ENCODE assay signal across 13 mouse cellular contexts in the genomic region with DNA sequence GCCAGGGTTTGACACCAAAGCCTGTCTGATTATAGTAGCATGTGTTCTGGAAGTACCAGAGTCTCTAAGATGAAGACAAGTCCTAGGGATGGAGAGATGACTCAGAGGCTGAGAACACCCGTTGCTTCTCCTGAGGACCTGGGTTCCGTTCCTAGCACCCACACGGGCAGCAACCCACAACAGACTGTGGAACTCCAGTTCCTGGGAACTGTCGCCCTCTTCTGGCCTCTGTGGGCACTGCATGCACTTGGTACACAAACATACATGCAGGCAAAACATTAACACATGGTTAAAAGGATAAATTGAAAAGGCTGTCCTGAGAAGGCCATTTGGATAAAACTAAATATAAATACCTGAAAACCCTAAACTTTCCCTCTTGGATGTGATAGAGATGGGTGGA. TPM values are rescaled to one million over a fixed set of nuclear protein-coding genes. Genes with fewer than 3 reads are reported as not detected.
DNase-seq lines count a peak whose midpoint lies in the region; ATAC-seq and TF ChIP-seq lines count a peak whose summit lies in the region.
"Had no signal": no experiment of that assay in that cellular context is flagged by ENCODE, and none has a peak within 500 bp of the region (broad histone marks: within the 10 kb centered on the region; RNA-seq: fewer than 3 reads in every experiment).

No protein-coding gene starts in this region.

- ATAC-seq in kidney, postnatal 0 days (replicated peaks; ENCODE audit: low FRiP score, low read depth), result no peak
- ATAC-seq: intestine, embryonic 15.5 days; Patski had no signal

- H3K4me1 ChIP-seq in kidney, postnatal 0 days (replicated peaks; ENCODE audit: insufficient read depth, low read length), result peaks cover 8% of the 10 kb centered on the region; the same call in 1 of the 2 replicates
- H3K4me1 ChIP-seq in cortical plate, adult 2 months (ENCODE audit: control insufficient read depth, insufficient read depth, low read length), result no peaks in the 10 kb centered on the region

- H3K4me2 ChIP-seq in kidney, postnatal 0 days (ENCODE audit: low read length), result no peak overlapping the region
- H3K4me2 ChIP-seq: heart, embryonic 15.5 days; intestine, embryonic 15.5 days; midbrain, embryonic 12.5 days had no signal

- no peaks in the 10 kb centered on the region for H3K27me3 ChIP-seq in kidney, postnatal 0 days (ENCODE audit: insufficient read depth, low read length)
- H3K27me3 ChIP-seq: heart, embryonic 15.5 days; intestine, embryonic 15.5 days; midbrain, embryonic 12.5 days; Patski had no signal

- 92% methylated on average over 4 of the region's 4 CpGs for WGBS in kidney, postnatal 0 days

- H3K36me3 ChIP-seq in kidney, postnatal 0 days (ENCODE audit: insufficient read depth, low read length), result no peaks in the 10 kb centered on the region
- H3K36me3 ChIP-seq: intestine, embryonic 15.5 days; midbrain, embryonic 12.5 days had no signal

- H3K27ac ChIP-seq in kidney, postnatal 0 days, result no peak overlapping the region
- no peak overlapping the region for H3K27ac ChIP-seq in cortical plate, adult 2 months (ENCODE audit: insufficient read depth, low read length)
- H3K27ac ChIP-seq: heart, embryonic 15.5 days; intestine, embryonic 15.5 days; midbrain, embryonic 12.5 days had no signal

- DNase-seq in kidney, postnatal 0 days (ENCODE audit: low spot score), result no peak
- no peak for DNase-seq in kidney, adult 9 months
- DNase-seq in thymus, postnatal 0 days (ENCODE audit: low spot score), result peak; percentile 26
- no peak for DNase-seq in thymus, postnatal 25 days
- no peak for DNase-seq in urinary bladder, postnatal 36 days (ENCODE audit: low spot score in 2 of 2)
- DNase-seq in c-Kit-positive CD71-positive TER-119-positive erythroid progenitor cells, embryonic 14.5 days (ENCODE audit: low spot score), result no peak
- DNase-seq: gastrocnemius, postnatal 10 days had no signal

- H3K4me3 ChIP-seq in kidney, postnatal 0 days (replicated peaks; ENCODE audit: low read depth, low read length), result no peak overlapping the region
- no peak overlapping the region for H3K4me3 ChIP-seq in cortical plate, adult 2 months (ENCODE audit: insufficient read depth, low read length)
- H3K4me3 ChIP-seq: erythroblast, embryonic 14.5 days; heart, embryonic 15.5 days; intestine, embryonic 15.5 days; midbrain, embryonic 12.5 days had no signal

- peak; percentile 57 for TF ChIP-seq CTCF in kidney, postnatal 0 days (IDR thresholded peaks at IDR 0.05; ENCODE audit: low read depth)
- 0 out of 2 replicates have a peak, but pooled peaks have one; percentile 8 for TF ChIP-seq CTCF in cortical plate, adult 2 months (IDR thresholded peaks at IDR 0.05; ENCODE audit: extremely low read depth, insufficient read depth, low read length)

- no peaks in the 10 kb centered on the region for H3K9me3 ChIP-seq in kidney, postnatal 0 days (replicated peaks; ENCODE audit: low read length)
- H3K9me3 ChIP-seq: heart, embryonic 15.5 days; intestine, embryonic 15.5 days; midbrain, embryonic 12.5 days had no signal

- no peak for TF ChIP-seq POLR2A in cortical plate, adult 2 months (IDR thresholded peaks at IDR 0.05; ENCODE audit: extremely low read depth, insufficient read depth, low read length)

- no peak overlapping the region for H3K9ac ChIP-seq in kidney, postnatal 0 days (ENCODE audit: low read depth, low read length)
- H3K9ac ChIP-seq: heart, embryonic 15.5 days; intestine, embryonic 15.5 days; midbrain, embryonic 12.5 days had no signal

RNA-seq across cellular contexts. Expression of gene Klhl3, which starts 56.8 kb away (rescaled TPM):
- 10.7 and 12.3 TPM in 2 replicates for polyA plus RNA-seq in kidney, postnatal 0 days (2015; fragmentation: Nextera tagmentation; extraction: Ambion mirVana)
- 1.4 and 1.8 TPM in 2 replicates for polyA plus RNA-seq in thymus, postnatal 0 days (2015; fragmentation: Nextera tagmentation; extraction: Ambion mirVana)
- polyA plus RNA-seq in cortical plate, adult 2 months (2012; rRNA removed), result 24.8 and 28.1 TPM in 2 replicates
- polyA plus RNA-seq: erythroblast, embryonic 14.5 days had no signal
